8 mouse cellular contexts compared by ENCODE assay signal in the genomic region with DNA sequence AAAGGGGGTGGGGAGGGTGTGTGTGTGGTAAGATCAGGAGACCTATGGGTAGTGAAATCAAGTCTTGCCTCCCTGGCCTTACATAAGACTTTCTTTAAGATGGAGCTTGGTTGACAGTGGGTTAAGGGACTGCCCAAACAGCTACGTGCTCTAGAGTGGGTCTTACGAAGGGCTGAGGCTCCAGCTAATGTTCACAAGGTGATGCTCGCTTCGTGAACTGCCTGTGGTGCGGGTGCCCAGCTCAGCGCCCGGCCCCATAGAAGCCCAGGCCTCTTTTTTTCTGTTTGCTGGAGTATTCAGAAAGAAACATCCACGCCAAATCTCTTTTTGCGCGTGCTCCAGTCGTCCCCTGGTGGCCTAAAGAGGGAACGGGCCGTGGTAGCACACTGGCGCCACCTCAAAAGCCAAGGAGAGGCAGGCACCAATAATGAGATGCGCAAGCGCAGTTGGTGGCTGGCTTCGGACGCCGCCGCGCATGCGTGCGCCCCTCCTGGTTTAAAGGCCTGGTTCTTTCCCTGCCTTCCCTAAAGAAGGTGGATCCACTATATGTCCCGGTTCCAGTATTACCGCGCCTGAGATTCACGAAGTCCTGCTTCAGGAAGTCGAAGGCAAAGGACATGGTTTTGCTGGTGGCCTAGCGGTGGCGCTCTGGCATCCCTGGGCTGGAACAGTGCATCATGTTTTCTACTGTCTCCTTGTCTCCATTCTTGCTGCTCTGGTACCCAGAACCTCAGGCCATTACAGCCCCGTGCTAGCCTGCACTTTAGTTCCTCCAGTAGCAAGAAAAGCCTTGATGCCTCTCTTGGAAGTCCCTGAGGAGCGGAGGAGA. TPM values are rescaled to one million over a fixed set of nuclear protein-coding genes. Genes with fewer than 3 reads are reported as not detected.
DNase-seq lines count a peak whose midpoint lies in the region; ATAC-seq and TF ChIP-seq lines count a peak whose summit lies in the region.

No protein-coding gene starts in this region.

- peak; percentile 79 for TF ChIP-seq POLR2A in cortical plate, adult 2 months (IDR thresholded peaks at IDR 0.05; ENCODE audit: extremely low read depth, insufficient read depth, low read length)

- TF ChIP-seq CTCF in cortical plate, adult 2 months (IDR thresholded peaks at IDR 0.05; ENCODE audit: extremely low read depth, insufficient read depth, low read length) = peak; percentile 97
- TF ChIP-seq CTCF in gastrocnemius, adult 2 months (IDR thresholded peaks at IDR 0.05) = peak; percentile 89
- peak; percentile 99 for TF ChIP-seq CTCF in hindbrain, postnatal 0 days (IDR thresholded peaks at IDR 0.05; ENCODE audit: low read depth)

- 0 out of 2 replicates have a peak, but pooled peaks cover 1% of the 10 kb centered on the region for H3K4me1 ChIP-seq in cortical plate, adult 2 months (ENCODE audit: control insufficient read depth, insufficient read depth, low read length)
- H3K4me1 ChIP-seq in hindbrain, postnatal 0 days (ENCODE audit: insufficient read depth, low read length) = no peaks in the 10 kb centered on the region

- no peaks in the 10 kb centered on the region for H3K27me3 ChIP-seq in hindbrain, postnatal 0 days (ENCODE audit: insufficient read depth, low read length)

- H3K27ac ChIP-seq in cortical plate, adult 2 months (ENCODE audit: insufficient read depth, low read length) = peak overlapping the region; percentile 11; the same call in 1 of the 2 replicates
- H3K27ac ChIP-seq in gastrocnemius, adult 2 months = peak overlapping the region; percentile 69
- peak overlapping the region; percentile 72 for H3K27ac ChIP-seq in hindbrain, postnatal 0 days

- H3K4me3 ChIP-seq in cortical plate, adult 2 months (ENCODE audit: insufficient read depth, low read length) = peak overlapping the region; percentile 16; the same call in 1 of the 2 replicates
- peak overlapping the region; percentile 61 for H3K4me3 ChIP-seq in gastrocnemius, adult 2 months
- H3K4me3 ChIP-seq in hindbrain, postnatal 0 days (ENCODE audit: low read length) = peak overlapping the region; percentile 9; the same call in 1 of the 2 replicates

- peak; percentile 97 for DNase-seq in ZHBTc4 (ENCODE audit: low read depth, low spot score)
- peak; percentile 93 for DNase-seq in gastrocnemius, adult 2 months
- DNase-seq in hindbrain, postnatal 0 days (ENCODE audit: low spot score) = peak; percentile 98
- peak; percentile 93 to 96 for DNase-seq in left cerebral cortex, adult 18-20 months (ENCODE audit: low spot score in 2 of 2)
- DNase-seq in lung, postnatal 4 days = peak; percentile 93 to 94
- peak; percentile 90 for DNase-seq in retina, postnatal 7 days (ENCODE audit: low read depth, low spot score)
- peak; percentile 67 to 78 for DNase-seq in urinary bladder, adult 18-20 months (ENCODE audit: low spot score in 2 of 2)

- peak overlapping the region; percentile 43 for H3K4me2 ChIP-seq in hindbrain, postnatal 0 days (ENCODE audit: low read depth, low read length)

- H3K36me3 ChIP-seq in hindbrain, postnatal 0 days (ENCODE audit: insufficient read depth, low read length) = peaks cover 39% of the 10 kb centered on the region

- intact Hi-C loops in gastrocnemius, adult 2 months (cut with DNase I) = loop anchor here (5.0 kb wide), 1 partner anchor 194 kb away; a partner anchor contains a TSS

- H3K9ac ChIP-seq in hindbrain, postnatal 0 days (replicated peaks; ENCODE audit: low read length) = peak overlapping the region; percentile 21

- WGBS in hindbrain, postnatal 0 days = 8% methylated on average over 32 of the region's 32 CpGs

- ATAC-seq in hindbrain, postnatal 0 days = peak; percentile 92

- H3K9me3 ChIP-seq in hindbrain, postnatal 0 days (ENCODE audit: low read length) = no peaks in the 10 kb centered on the region

RNA-seq across cellular contexts. Expression of a gene that starts 21.7 kb away (rescaled TPM):
- polyA plus RNA-seq in cortical plate, adult 2 months (2012; rRNA removed) = 144 and 150 TPM in 2 replicates
- 10 to 100 TPM; 75.9 to 83.2 TPM for total RNA-seq in gastrocnemius, adult 2 months (2021)
- total RNA-seq in hindbrain, postnatal 0 days (2014; rRNA removed) = 225 and 245 TPM in 2 replicates
- 236 and 242 TPM in 2 replicates for polyA plus RNA-seq in hindbrain, postnatal 0 days (2015; fragmentation: Nextera tagmentation; extraction: Ambion mirVana)
- total RNA-seq in left cerebral cortex, adult 18-20 months (2021) = 100 to 1,000 TPM; 174 to 187 TPM

Comparison
In these comparisons a context has a peak if more than half of its experiments do, and no peak if none do; other contexts are left out.
1. Peak in every context shown above with its lines: DNase-seq, ATAC-seq, H3K4me3 ChIP-seq and H3K27ac ChIP-seq.
2. H3K27ac ChIP-seq: peak in every context shown above with its lines; median percentile 72 in hindbrain, postnatal 0 days; 69 in gastrocnemius, adult 2 months; 11 in cortical plate, adult 2 months.
3. H3K4me3 ChIP-seq: peak in every context shown above with its lines; median percentile 61 in gastrocnemius, adult 2 months; 16 in cortical plate, adult 2 months; 9 in hindbrain, postnatal 0 days.